Mouse (Mus musculus) cerebellum, adult 18-20 months (tissue): ENCODE data around the gene Gm28230.

Source experiments
- DNase-seq, 2 experiments: peaks; one replicate each; pipeline ENCODE4 v3.0.0; 2021

The Gm28230 gene

GRCm38 (mm10) chr2:74727640-74728302 is 1.2 kb downstream of the Gm28230 start:
- no peak for DNase-seq

GRCm38 (mm10) chr2:74728303-74728680 is 1.8 kb downstream of the Gm28230 start:
- DNase-seq, result no peak

GRCm38 (mm10) chr2:74730331-74730730 is 3.8 kb downstream of the Gm28230 start:
- no peak for DNase-seq

- DNase-seq, result no peak
Measured at GRCm38 (mm10) chr2:74731055-74731454, 4.5 kb downstream of the Gm28230 start.

GRCm38 (mm10) chr2:74731799-74732512 is 5.4 kb downstream of the Gm28230 start:
- no peak for DNase-seq

- DNase-seq, result no peak
Measured at GRCm38 (mm10) chr2:74732513-74733316, 6.2 kb downstream of the Gm28230 start.

- DNase-seq, result no peak
Measured at GRCm38 (mm10) chr2:74733317-74733661, 6.8 kb downstream of the Gm28230 start.

GRCm38 (mm10) chr2:74733765-74734164 is 7.2 kb downstream of the Gm28230 start:
- DNase-seq, result no peak

- no peak for DNase-seq
Measured at GRCm38 (mm10) chr2:74734451-74734850, 7.9 kb downstream of the Gm28230 start.

GRCm38 (mm10) chr2:74734996-74735811 is 8.7 kb downstream of the Gm28230 start:
- DNase-seq, result no peak

- DNase-seq, result no peak
Measured at GRCm38 (mm10) chr2:74735851-74736687, 9.5 kb downstream of the Gm28230 start.

- DNase-seq, result no peak
Measured at GRCm38 (mm10) chr2:74736688-74737577, 10.4 kb downstream of the Gm28230 start.

GRCm38 (mm10) chr2:74737578-74738070 is 11.1 kb downstream of the Gm28230 start:
- no peak for DNase-seq

GRCm38 (mm10) chr2:74738623-74739475 is 12.3 kb downstream of the Gm28230 start:
- no peak for DNase-seq

- DNase-seq, result no peak
Measured at GRCm38 (mm10) chr2:74739476-74739800, 12.9 kb downstream of the Gm28230 start.

GRCm38 (mm10) chr2:74739869-74740268 is 13.3 kb downstream of the Gm28230 start:
- DNase-seq, result no peak

- DNase-seq, result no peak
Measured at GRCm38 (mm10) chr2:74740311-74741091, 14.0 kb downstream of the Gm28230 start.

- DNase-seq, result no peak
Measured at GRCm38 (mm10) chr2:74741252-74741978, 14.9 kb downstream of the Gm28230 start.

GRCm38 (mm10) chr2:74741979-74742277 is 15.4 kb downstream of the Gm28230 start:
- DNase-seq, result no peak
